Mouse (Mus musculus): ENCODE data around the gene Ift74. TPM values are rescaled to one million over a fixed set of nuclear protein-coding genes. Genes with fewer than 3 reads are reported as not detected.
"Not testable (repeated sequence)": the region's sequence is repeated elsewhere in the genome, so short reads cannot be mapped to it uniquely, and the experiment has no call there.

The Ift74 gene
- polyA plus RNA-seq, 1 experiment: 16.1 TPM

GRCm38 (mm10) chr4:94683305-94683704 lies 69.0 kb downstream of the Ift74 start:
- Histone ChIP-seq H3K4me3 (ENCODE audit: insufficient read depth, low read length) (no peak overlapping the region), H3K27ac (ENCODE audit: insufficient read depth, low read length) (no peak overlapping the region), H3K4me1 (ENCODE audit: control insufficient read depth, insufficient read depth, low read length) (no peaks in the 10 kb centered on the region)
- no peak for TF ChIP-seq CTCF (IDR thresholded peaks at IDR 0.05; ENCODE audit: extremely low read depth, insufficient read depth, low read length)
- TF ChIP-seq POLR2A (IDR thresholded peaks at IDR 0.05; ENCODE audit: extremely low read depth, insufficient read depth, low read length): no peak

- not testable (repeated sequence) for H3K4me3 ChIP-seq (ENCODE audit: insufficient read depth, low read length); H3K4me1 ChIP-seq (ENCODE audit: control insufficient read depth, insufficient read depth, low read length); H3K27ac ChIP-seq (ENCODE audit: insufficient read depth, low read length)
Observed at GRCm38 (mm10) chr4:94689804-94690203, 75.5 kb downstream of the Ift74 start.

DNA sequence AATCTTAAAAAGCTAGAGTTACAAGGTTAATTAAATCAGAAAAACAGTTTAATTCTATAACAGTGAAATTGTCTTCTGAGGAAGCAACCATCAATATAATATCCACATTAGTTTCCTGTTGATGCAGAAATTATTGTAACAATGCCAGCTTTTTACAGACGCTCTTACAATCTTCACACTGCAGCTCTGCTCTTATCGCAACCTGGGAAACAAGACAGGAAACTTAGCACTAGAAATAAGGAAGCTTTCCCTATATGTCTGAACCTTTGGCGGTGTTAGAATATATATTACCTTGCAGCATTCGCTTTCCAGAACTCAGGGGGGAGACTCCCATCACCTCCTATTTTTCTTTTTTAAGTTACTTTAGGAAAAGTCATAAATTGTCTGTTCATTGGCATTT lies 76.8 kb downstream of the Ift74 start:
- no peak overlapping the region for H3K4me3 ChIP-seq (ENCODE audit: insufficient read depth, low read length)
- no peak for TF ChIP-seq CTCF (IDR thresholded peaks at IDR 0.05; ENCODE audit: extremely low read depth, insufficient read depth, low read length)
- no peak for TF ChIP-seq POLR2A (IDR thresholded peaks at IDR 0.05; ENCODE audit: extremely low read depth, insufficient read depth, low read length)
- no peak overlapping the region for H3K27ac ChIP-seq (ENCODE audit: insufficient read depth, low read length)
- no peaks in the 10 kb centered on the region for H3K4me1 ChIP-seq (ENCODE audit: control insufficient read depth, insufficient read depth, low read length)

DNA sequence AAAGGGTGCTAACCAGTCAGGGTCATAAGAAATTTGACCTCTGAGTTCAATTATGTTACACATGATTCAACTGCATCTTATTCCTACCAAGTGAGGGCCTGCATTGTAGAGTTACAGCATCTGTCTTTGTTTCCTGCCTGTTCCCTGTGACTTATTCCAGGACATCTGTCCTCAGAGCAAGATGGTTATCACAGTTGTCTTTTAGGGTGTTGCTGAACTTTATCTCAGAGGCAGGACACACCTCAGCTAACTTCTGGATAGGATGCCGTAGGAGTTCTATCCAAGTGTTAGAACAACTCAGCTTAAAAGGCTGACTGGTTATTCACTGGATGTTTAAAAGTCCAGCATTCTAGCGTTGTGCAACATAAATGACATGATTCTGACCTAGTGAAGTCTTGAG lies 77.9 kb downstream of the Ift74 start:
- no peak overlapping the region for H3K27ac ChIP-seq (ENCODE audit: insufficient read depth, low read length)
- H3K4me1 ChIP-seq (ENCODE audit: control insufficient read depth, insufficient read depth, low read length): no peaks in the 10 kb centered on the region
- no peak for TF ChIP-seq POLR2A (IDR thresholded peaks at IDR 0.05; ENCODE audit: extremely low read depth, insufficient read depth, low read length)
- no peak overlapping the region for H3K4me3 ChIP-seq (ENCODE audit: insufficient read depth, low read length)

DNA sequence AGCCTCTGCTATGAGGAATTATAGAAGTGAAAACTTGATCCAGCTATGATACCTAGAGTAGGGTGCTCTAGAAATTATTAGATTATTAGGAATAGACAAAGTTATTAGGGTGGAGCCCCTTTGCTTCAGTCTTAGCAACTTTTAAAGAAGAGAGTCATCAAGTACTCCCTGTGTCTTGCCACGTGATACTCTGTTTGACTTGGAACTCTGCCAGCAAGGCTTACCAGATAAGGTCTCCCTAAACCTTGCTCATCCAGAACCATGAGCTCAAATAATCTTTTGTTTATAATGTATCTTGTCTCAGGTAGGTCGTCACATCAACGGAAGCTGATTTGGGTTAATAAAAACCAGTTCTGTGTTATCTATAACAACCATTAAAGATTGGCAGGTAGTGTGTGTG lies 82.1 kb downstream of the Ift74 start:
- Histone ChIP-seq H3K4me1 (ENCODE audit: control insufficient read depth, insufficient read depth, low read length) (no peaks in the 10 kb centered on the region), H3K27ac (ENCODE audit: insufficient read depth, low read length) (no peak overlapping the region), H3K4me3 (ENCODE audit: insufficient read depth, low read length) (no peak overlapping the region)
- TF ChIP-seq POLR2A (IDR thresholded peaks at IDR 0.05; ENCODE audit: extremely low read depth, insufficient read depth, low read length): no peak
- no peak for TF ChIP-seq CTCF (IDR thresholded peaks at IDR 0.05; ENCODE audit: extremely low read depth, insufficient read depth, low read length)

- H3K4me3 ChIP-seq (ENCODE audit: insufficient read depth, low read length): no peak overlapping the region
- H3K4me1 ChIP-seq (ENCODE audit: control insufficient read depth, insufficient read depth, low read length): no peaks in the 10 kb centered on the region; the same call in 1 of the 2 replicates
- TF ChIP-seq CTCF (IDR thresholded peaks at IDR 0.05; ENCODE audit: extremely low read depth, insufficient read depth, low read length) (no peak), POLR2A (IDR thresholded peaks at IDR 0.05; ENCODE audit: extremely low read depth, insufficient read depth, low read length) (no peak)
- H3K27ac ChIP-seq (ENCODE audit: insufficient read depth, low read length): no peak overlapping the region
Observed at GRCm38 (mm10) chr4:94711002-94711401, 96.7 kb downstream of the Ift74 start.

DNA sequence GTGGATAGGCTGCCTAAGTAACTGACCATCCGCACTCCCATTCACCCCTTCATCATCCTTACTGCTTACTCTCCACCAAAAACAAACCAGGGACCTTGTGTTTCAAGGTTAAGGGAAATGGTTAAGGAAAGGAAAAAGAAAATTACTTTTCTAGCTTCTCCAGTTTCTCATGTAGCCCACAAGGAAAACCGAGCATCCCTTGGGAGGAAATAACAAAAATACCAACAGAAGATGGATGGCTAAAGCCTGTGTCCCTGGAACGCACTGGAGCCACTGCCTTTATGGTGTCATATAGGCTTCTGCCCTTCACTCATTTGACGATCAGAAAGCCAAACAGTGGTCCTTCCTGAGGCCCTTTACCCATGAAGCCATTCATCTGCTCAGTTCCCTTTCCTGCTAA lies 97.1 kb downstream of the Ift74 start:
- TF ChIP-seq CTCF (IDR thresholded peaks at IDR 0.05; ENCODE audit: extremely low read depth, insufficient read depth, low read length): no peak
- no peak for TF ChIP-seq POLR2A (IDR thresholded peaks at IDR 0.05; ENCODE audit: extremely low read depth, insufficient read depth, low read length)
- Histone ChIP-seq H3K4me3 (ENCODE audit: insufficient read depth, low read length) (no peak overlapping the region), H3K27ac (ENCODE audit: insufficient read depth, low read length) (no peak overlapping the region)

DNA sequence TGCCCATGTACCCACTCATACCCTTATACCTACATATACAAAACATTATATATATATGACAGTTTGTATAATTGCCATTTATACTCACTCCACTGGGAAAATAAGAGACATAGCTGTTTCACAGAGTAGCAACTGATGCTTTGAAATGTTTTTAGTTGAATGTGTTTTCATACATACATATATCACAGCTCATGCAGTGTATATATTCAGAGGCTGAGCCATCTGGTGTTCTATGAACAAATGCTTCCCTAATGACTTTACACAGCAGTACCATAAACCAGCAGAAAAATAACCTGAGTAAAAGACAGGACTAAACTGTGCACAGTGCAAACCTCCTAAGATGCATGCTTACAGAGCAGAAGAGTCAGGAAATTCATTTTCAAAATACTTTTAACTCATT lies 99.5 kb downstream of the Ift74 start:
- Histone ChIP-seq H3K27ac (ENCODE audit: insufficient read depth, low read length) (no peak overlapping the region), H3K4me3 (ENCODE audit: insufficient read depth, low read length) (no peak overlapping the region), H3K4me1 (ENCODE audit: control insufficient read depth, insufficient read depth, low read length) (no peaks in the 10 kb centered on the region; the same call in 1 of the 2 replicates)
- no peak for TF ChIP-seq CTCF (IDR thresholded peaks at IDR 0.05; ENCODE audit: extremely low read depth, insufficient read depth, low read length)
- TF ChIP-seq POLR2A (IDR thresholded peaks at IDR 0.05; ENCODE audit: extremely low read depth, insufficient read depth, low read length): no peak

More for the DNA sequence above, 97.1 kb downstream of the Ift74 start:
- no peaks in the 10 kb centered on the region; the same call in 1 of the 2 replicates for H3K4me1 ChIP-seq (ENCODE audit: control insufficient read depth, insufficient read depth, low read length)

- Histone ChIP-seq H3K27ac (ENCODE audit: insufficient read depth, low read length) (no peak overlapping the region), H3K4me3 (ENCODE audit: insufficient read depth, low read length) (no peak overlapping the region), H3K4me1 (ENCODE audit: control insufficient read depth, insufficient read depth, low read length) (no peaks in the 10 kb centered on the region; the same call in 1 of the 2 replicates)
- TF ChIP-seq CTCF (IDR thresholded peaks at IDR 0.05; ENCODE audit: extremely low read depth, insufficient read depth, low read length): no peak
- no peak for TF ChIP-seq POLR2A (IDR thresholded peaks at IDR 0.05; ENCODE audit: extremely low read depth, insufficient read depth, low read length)
Observed at GRCm38 (mm10) chr4:94715166-94715565, 100.9 kb downstream of the Ift74 start.

DNA sequence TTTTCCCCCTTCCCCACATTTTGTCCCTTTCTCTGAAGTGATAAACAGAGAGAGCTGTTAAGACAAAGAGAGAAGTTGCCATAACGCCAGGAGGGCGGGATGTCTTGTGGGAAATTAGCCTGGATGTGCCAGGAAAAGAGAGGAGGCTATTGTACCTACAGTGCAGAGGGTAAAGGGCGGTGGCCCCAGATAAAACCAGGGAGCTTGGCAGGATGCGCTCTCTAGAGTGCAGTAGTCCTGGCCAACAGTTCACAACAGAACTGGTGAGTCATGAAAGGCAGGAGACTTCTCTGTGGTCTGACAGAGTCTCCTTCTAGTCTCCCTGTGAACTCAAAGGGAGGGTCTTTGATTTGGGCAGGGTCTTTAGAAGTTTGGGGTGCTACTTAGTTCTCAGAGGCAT lies 111.5 kb downstream of the Ift74 start:
- Histone ChIP-seq H3K4me3 (ENCODE audit: insufficient read depth, low read length) (no peak overlapping the region), H3K4me1 (ENCODE audit: control insufficient read depth, insufficient read depth, low read length) (no peaks in the 10 kb centered on the region), H3K27ac (ENCODE audit: insufficient read depth, low read length) (no peak overlapping the region)
- no peak for TF ChIP-seq CTCF (IDR thresholded peaks at IDR 0.05; ENCODE audit: extremely low read depth, insufficient read depth, low read length)
- no peak for TF ChIP-seq POLR2A (IDR thresholded peaks at IDR 0.05; ENCODE audit: extremely low read depth, insufficient read depth, low read length)

GRCm38 (mm10) chr4:94732721-94733120 lies 118.4 kb downstream of the Ift74 start:
- no peak overlapping the region for H3K4me3 ChIP-seq (ENCODE audit: insufficient read depth, low read length)
- TF ChIP-seq POLR2A (IDR thresholded peaks at IDR 0.05; ENCODE audit: extremely low read depth, insufficient read depth, low read length): no peak
- TF ChIP-seq CTCF (IDR thresholded peaks at IDR 0.05; ENCODE audit: extremely low read depth, insufficient read depth, low read length): no peak
- no peaks in the 10 kb centered on the region for H3K4me1 ChIP-seq (ENCODE audit: control insufficient read depth, insufficient read depth, low read length)
- no peak overlapping the region for H3K27ac ChIP-seq (ENCODE audit: insufficient read depth, low read length)

All from cortical plate, adult 2 months (tissue).